Mouse (Mus musculus): Measurements from ENCODE around the gene Dock8.

The Dock8 gene

DNA sequence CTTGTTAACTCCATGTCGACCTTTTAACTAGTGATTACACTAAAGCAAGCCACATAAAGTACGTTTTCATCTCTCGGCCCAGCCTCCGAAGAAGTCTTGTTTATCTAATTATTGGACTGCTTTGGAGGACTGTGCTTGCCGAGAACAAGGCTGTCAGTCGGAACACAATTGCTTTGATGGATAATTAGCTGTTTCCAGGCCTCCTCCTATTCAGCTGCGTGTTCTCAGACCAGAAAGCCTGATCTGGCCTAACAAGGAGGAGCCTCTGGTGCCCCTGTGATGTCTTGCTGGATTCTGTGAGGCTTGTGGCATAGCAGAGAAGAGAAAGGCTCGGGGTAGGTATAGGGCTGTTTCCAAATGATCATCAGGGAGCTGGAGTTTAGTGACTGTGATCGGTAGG lies 106.3 kb downstream of the Dock8 start:
- ATAC-seq (ENCODE audit: insufficient number of reproducible peaks, low FRiP score, low TSS enrichment) = no peak

DNA sequence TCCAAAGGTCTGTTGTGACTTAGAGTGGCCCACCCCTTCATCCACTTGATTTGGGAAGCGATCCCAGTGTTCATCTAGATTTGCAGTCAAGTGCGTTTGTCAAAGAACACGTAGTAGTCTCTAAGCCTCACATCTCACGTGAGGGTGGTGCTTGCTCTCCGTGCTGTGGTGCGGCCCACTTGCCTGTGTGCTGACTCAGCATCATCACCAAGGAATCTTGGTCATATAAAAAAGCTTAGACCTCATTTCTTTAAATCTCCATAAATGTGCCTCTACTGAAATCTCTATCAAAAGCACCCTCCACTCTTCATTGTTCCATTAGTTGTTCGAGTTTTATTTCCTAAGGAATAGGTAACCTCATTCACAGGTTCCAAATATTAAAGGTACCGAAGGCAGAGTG lies 107.0 kb downstream of the Dock8 start:
- ATAC-seq (ENCODE audit: insufficient number of reproducible peaks, low FRiP score, low TSS enrichment) = no peak

DNA sequence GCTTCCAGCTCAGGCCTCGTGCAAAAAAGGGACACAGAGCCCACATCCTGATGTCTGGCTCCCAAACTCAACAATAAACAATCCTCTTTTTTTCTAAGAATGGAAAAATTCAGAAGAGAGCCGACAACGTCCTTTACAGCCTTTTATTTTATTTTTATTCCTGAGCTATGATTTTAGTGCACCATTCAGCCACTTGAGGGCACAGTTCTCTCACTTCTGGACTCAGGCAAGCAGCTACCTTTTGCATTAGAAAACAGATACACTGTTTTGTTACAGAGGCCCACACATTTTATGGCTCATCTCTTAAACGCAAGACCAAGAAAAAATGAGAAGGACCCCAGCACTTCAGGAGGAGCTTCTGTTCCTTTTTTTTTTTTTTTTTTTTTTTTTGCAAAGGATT lies 108.1 kb downstream of the Dock8 start:
- no peak for ATAC-seq (ENCODE audit: insufficient number of reproducible peaks, low FRiP score, low TSS enrichment)

DNA sequence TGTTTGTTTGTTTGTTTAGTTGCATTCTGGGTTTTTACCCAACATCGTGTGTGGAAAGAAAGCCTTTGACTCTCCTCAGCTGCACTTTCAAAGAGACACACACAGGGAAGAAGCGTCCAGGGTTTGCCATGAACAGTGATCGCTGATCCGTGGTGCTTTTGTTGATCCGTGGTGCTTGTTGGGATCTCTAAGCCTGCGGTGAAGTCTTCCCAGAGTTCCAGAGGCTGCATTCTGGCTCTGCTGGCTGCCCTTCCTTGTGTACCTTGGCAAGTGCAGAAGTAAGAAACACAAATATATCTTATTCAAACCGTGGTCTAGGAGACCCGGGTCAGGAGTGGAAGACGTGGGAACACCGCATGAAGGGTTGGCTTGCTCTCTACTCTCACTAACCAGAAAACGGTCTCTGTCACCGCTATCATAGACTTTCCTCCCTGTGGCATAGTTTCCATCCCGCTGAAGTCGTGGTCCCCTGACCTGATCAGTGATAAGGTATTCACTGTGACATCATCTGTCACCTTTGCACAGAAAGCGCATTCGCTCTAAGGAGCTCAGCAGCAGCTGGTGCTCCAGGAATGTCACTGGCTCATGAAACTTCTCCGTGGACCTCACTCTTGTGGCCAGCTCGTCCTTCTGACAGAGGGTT lies 112.4 kb downstream of the Dock8 start:
- ATAC-seq (ENCODE audit: insufficient number of reproducible peaks, low FRiP score, low TSS enrichment) = no peak

DNA sequence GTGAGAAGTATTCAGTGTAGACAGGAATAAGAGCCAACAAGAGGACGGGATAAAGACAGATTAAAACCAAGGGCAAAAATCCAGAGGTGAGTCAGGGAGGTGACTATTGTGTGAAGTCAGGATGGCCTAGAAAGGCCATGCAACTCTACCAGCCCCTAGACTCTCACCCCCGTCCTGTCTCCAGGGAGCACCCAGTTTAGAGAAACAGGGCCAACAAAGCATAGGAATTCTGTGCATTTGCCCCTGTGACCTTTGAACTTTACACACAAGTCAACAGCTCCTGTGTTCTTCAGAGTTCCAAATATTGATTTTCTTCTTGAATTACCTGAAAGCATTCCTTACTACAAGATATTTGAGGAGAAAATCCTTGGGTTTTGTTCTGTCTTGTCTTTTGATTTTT lies 117.6 kb downstream of the Dock8 start:
- no peak for ATAC-seq (ENCODE audit: insufficient number of reproducible peaks, low FRiP score, low TSS enrichment)

DNA sequence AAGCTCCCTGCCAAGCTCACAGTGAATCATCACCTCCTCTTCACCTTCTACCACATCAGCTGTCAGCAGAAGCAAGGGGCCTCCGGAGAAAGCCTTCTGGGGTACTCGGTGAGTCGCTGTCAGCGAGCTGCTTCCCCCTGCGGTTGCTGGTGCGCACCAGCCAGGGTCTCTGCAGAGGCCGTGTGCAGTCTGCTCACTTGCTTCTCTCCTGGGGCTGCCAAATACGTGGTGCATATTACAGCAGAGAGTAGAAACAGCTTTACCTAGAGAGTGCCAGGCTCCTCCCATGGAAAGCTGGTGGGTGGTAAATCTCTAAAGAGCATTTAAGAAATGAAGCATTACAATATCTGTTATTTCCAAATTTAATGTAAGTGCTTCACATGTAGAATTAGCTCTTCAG lies 123.1 kb downstream of the Dock8 start:
- ATAC-seq (ENCODE audit: insufficient number of reproducible peaks, low FRiP score, low TSS enrichment) = no peak

DNA sequence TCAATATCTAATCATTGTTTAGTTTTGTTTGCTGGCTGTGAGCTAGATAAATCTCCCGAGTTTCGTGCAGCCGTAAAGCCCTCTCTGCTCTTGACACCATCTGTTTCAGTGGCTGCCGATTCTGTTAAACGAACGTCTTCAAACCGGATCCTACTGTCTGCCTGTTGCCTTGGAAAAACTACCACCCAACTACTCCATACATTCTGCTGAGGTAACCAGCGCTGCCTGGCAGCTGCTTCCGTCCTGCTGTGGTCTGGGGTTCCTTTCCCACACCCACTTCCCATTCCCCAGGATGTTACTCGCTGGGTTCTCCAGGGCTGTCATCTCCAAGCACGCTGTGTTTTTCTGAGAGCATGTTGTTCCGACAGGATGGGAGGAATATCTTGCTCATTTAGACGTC lies 123.7 kb downstream of the Dock8 start:
- no peak for ATAC-seq (ENCODE audit: insufficient number of reproducible peaks, low FRiP score, low TSS enrichment)

DNA sequence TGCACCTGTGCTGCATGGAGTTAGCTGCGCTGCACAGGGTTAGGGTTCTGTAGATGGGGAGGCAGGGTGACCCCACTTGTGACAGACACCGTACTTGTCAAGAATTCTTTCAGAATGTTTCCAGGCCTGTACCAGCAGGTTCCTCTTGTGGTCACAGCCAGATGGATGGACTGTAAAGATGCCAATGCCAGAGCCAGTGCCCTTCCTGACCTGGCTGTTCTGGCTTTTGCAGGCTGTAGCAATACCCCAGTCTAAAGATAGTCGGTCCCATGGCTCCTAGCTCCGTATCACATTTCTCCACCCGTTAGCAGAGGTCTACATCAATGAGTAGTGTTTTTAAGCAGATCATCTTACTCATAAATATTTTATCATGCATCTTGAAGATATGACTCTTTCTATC lies 124.1 kb downstream of the Dock8 start:
- ATAC-seq (ENCODE audit: insufficient number of reproducible peaks, low FRiP score, low TSS enrichment) = no peak

DNA sequence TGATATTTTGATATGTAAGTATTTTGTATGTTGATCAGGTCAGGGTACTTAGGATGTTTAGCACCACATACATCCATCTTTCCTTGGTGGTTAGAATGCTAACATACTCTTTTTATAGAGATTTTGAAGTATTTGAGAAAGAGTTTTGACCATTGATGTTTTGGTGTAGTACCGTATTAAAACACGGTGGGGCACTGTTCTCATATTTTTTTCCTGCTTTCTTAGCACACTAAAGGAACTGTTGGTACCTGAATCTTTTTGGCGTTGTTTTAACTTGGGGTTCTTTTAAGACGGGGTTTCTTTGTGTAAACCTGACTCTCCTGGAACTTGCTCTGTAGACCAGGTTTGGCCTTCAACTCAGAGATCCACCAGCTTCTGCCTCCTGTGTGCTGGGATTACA lies 133.0 kb downstream of the Dock8 start:
- no peak for ATAC-seq (ENCODE audit: insufficient number of reproducible peaks, low FRiP score, low TSS enrichment)

DNA sequence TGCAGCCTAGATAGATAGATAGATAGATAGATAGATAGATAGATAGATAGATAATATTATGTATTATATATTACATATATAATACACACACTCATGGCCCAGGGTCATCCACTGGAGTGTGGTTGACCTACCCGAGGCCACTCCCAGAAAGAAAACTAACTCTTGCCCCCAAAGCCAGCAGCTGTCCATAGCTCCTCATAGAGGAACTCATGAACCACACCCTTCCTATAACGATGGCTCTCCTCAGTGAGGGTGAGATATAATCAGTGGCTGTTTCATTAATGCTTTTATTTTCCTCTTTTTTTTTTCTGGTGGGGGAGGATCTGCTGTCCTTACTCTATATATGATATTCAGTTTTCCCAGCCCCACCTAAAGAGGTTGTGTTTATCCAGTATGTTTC lies 134.6 kb downstream of the Dock8 start:
- ATAC-seq (ENCODE audit: insufficient number of reproducible peaks, low FRiP score, low TSS enrichment) = no peak

DNA sequence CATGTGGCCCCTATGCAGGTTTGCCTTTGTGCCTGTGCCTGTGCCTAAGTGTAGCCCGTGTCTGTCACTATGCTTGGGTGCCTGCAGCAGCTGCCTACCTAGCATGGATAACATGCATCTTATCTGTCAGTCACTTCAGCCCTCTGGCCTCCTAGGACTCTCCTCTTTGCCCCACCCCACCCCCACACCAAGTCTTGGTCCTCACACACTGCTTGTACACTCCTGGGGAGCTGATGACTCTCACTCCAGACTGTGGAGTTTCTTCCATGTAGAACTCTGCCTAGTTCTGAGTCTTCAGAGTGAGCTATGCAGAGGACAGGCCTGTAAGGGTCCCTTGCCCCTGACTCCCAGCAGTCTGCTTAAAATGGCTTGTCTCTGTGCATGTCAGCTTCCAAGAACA lies 136.8 kb downstream of the Dock8 start:
- ATAC-seq (ENCODE audit: insufficient number of reproducible peaks, low FRiP score, low TSS enrichment) = no peak

DNA sequence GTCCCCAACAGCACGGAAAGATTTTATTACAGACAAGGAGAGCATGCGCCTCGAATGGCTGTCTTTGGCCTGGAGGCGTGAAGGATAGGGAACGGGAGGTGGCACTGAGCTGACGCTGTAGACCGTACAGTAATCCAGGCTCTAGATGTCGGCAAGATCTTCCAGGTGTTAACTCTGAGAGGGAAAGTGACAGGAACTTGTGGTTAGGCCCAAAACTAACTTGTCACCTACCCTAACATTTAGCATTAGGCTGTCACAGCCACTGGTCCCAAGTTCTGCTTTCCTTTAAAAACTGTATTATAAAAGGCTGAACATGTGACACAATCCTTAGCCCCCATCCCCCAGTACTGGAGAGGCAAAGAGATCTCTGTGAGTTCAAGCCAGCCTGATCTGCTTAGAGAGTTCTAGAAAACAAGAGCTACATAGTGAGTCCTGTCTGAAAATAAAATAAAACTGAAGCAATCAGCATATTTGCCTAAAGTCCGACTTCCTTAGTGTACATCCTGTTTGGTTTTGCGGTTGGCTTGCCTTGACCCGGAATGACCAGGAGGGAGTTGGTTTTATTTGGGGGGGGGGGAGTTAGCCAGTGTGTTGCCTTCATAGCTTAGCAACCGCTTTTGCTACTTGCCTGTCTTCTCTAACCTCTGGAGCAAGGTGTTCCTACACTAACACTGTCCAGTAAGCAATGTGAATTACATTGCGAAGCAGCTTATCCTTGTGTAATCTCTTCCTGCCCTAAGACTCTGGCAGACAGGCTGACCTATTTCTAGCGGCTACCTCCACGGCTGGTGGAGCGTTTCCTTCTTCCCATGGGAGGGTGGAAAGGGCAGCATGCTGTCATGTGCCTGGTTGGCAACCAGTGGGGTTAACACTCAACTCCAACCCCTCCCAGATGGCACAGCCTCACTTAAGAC lies 138.8 kb downstream of the Dock8 start:
- no peak for ATAC-seq (ENCODE audit: insufficient number of reproducible peaks, low FRiP score, low TSS enrichment)

DNA sequence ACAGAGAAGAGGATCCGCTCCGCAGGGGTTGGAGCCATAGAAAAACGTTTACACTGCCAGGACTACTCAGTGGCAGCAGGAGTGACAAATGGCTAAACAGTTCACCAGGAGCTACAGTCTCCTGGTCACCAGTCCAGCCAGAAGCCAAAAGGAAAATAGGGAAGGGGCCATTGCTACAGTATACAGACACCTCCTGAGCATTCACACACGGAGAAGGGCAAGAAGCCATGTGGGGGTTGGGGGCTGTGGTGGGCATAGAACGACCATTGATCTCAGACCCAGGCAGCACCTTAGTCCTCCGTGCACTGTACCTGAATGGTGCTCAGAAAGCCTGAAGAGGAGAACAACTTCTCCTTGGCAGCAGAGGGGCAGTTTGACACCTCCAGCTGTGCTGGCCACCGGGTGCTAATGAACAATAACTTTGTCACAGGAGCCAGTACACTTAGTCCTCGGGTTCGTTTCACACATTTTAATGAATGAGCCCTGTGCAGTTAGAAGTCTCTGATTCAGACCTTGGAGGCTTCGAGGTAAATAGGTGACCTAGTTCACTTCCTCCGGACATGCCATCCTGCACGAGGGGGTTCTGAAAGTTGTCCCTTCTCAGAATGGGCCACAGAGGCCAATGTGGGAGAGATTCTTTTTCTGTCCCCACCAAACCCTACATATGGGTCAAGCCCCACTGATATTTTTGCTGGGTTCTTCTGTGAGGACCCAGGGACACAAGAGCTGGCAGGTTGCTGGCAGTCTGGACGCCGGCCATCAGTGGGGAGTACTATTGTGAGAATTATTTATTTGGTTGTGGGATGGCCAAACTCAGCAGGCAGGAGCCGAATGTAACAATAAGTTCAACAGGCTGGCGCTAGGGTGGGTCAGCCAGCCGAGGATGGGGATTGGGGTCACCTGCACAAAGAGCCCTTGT lies 145.0 kb downstream of the Dock8 start:
- ATAC-seq (ENCODE audit: insufficient number of reproducible peaks, low FRiP score, low TSS enrichment) = no peak

DNA sequence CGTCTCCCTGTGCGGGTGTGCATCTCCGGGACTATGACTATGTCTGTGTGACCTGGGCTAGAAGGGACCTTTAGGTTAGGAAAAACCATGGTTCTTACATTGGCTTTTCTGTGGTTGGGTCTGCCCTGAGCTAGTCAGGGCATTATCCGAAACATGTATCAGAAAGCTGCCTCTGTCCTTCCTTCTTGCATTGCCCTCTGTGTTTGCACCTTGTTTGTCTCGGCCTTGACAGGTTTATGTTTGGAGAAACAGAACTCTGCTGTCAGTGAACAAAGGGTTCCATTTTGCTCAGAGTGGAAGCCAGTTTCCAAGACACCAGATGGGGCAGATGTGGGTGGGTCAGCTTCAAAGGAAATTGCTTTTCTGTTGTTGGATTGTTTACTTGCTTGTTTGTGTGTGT lies 145.8 kb downstream of the Dock8 start:
- ATAC-seq (ENCODE audit: insufficient number of reproducible peaks, low FRiP score, low TSS enrichment) = no peak

DNA sequence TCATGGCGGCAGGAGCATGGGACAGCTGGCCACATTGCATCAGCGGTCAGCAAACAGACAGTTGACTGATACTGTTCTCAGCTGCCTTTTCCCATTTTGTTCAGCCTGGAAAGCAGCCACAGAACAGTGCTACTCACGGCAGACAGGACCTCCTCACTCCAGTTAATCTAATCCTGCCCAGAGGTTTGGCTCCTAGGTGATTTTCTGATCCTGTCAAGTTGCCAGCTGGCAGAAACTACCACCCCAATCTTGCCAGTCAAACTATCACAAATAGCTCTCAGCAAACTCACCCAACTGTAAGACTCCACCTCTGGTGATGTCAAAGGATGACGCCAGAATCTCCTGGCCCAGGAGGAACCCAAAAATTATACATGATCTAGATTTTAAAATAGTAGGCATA lies 146.8 kb downstream of the Dock8 start:
- ATAC-seq (ENCODE audit: insufficient number of reproducible peaks, low FRiP score, low TSS enrichment) = no peak

DNA sequence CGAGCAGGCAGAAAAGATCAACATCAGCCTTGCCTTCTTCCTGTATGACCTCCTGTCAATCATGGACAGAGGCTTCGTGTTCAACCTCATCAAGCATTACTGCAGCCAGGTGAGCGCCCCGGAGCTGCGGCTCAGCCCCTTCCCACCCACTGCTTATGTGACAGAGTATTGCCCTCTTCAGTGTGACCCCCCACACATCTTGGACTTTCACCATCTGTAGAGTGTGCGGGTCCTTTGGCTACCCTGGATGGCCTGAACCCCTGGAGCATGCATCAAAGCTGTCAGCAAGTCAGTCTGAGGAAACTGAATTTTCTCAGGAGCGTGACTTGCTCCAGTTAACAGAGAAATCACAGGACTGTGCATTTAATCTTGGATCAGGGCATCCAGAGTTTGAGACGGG lies 150.5 kb downstream of the Dock8 start:
- ATAC-seq (ENCODE audit: insufficient number of reproducible peaks, low FRiP score, low TSS enrichment) = no peak

DNA sequence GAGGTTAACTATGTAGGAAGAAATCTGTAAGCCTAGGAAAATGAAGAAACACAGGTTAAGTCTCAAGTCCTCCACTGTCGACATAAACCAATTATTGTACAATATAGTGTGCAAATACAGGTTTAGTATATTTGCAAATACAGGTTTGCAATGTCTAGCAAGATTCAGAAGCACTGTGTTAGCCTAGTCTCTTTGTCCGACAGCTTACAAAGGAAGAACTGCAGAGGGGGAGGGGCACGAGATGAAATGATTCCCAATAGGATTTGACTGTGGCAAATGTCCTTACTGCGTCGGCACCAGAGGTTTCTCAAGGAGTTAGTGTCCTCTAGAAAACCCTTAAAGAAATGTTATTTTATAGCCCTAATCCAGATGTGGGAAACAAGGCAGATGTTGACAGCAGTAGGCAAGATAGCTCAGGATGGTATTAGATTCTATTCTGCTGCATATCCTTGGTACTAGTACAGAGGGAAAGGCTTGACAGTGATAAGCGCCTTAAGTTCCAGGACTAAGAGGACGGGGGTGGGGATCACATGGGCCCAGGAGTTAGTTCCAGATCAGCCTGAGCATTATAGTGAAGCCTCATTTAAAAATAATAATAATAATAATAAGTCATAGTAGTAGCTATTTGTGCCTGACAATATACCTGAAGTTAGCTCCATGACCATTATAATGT lies 155.3 kb downstream of the Dock8 start:
- ATAC-seq (ENCODE audit: insufficient number of reproducible peaks, low FRiP score, low TSS enrichment) = no peak

DNA sequence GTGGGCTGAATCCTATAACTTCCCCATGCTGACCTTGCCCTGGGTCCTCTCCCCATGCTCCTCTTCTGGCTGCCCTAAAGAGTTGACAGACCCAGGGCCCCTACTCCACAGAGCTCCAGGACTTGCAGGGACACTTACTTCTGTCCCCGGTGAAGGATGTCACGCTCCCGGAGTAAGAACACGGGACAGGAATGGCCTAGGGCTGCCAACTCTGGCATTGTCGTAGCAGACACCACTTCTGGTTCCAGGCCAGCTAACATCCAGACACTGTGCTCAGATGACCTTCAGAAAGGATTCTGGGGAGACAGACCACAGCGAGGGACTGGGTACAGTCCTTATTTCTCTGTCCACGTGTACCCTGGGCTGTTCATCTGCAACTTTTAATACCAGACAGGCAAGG lies 155.9 kb downstream of the Dock8 start:
- no peak for ATAC-seq (ENCODE audit: insufficient number of reproducible peaks, low FRiP score, low TSS enrichment)

DNA sequence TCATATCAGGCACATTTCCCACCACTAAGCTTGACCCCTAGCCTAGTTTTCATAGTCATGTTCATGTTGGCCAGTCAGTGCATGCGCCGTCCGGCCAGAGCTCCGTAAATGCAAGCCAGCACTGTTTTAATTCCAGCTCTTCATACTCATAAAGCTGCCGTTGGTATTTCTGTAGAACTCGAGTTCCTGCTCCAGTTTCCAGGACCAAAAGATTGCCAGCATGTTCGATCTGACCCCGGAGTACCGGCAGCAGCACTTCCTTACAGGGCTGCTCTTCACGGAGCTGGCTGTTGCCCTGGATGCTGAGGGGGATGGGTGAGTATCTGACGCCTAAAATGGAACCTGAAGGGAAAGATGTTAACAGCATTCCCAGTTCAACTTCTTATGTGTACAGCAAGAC lies 156.4 kb downstream of the Dock8 start:
- ATAC-seq (ENCODE audit: insufficient number of reproducible peaks, low FRiP score, low TSS enrichment) = no peak

DNA sequence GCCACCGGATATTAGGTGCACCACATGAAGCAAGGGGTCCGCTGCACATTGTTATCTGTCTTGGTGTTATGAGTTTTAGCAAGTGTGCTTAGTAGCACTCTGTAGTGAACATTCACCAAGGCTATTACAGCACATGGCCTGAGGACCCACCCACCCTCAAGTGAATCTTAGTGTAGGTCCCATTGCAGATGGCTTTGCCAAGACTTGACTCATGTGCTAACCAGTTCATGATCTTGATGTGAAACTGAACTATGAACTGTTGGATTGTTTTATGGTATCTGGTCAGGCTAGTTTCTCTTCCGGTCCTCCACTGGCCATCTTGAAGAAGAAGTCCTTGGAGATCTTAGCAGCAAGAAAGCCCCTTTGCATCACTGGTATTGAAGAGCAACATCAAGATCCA lies 162.9 kb downstream of the Dock8 start:
- no peak for ATAC-seq (ENCODE audit: insufficient number of reproducible peaks, low FRiP score, low TSS enrichment)

All from cerebellum, adult (tissue).